Mouse (Mus musculus) testis, adult 2 months (tissue): ENCODE results near the gene Plek.

Source experiments
- CTCF ChIP-seq: fragments of 200-500 bp; IDR thresholded peaks from 2 replicates; pipeline ENCODE4 v1.5.1; 2012; ENCODE audit warnings: low read depth, mild to moderate bottlenecking, inconsistent platforms, low read length, moderate library complexity; ENCODE audit not compliant: control insufficient read depth, insufficient read depth, insufficient replicate concordance
- POLR2A ChIP-seq: fragments of 200-500 bp; IDR thresholded peaks from 2 replicates; pipeline ENCODE4 v1.6.1; 2012; ENCODE audit warnings: low read depth, mild to moderate bottlenecking, inconsistent platforms, low read length, moderate library complexity; ENCODE audit not compliant: control insufficient read depth

DNA sequence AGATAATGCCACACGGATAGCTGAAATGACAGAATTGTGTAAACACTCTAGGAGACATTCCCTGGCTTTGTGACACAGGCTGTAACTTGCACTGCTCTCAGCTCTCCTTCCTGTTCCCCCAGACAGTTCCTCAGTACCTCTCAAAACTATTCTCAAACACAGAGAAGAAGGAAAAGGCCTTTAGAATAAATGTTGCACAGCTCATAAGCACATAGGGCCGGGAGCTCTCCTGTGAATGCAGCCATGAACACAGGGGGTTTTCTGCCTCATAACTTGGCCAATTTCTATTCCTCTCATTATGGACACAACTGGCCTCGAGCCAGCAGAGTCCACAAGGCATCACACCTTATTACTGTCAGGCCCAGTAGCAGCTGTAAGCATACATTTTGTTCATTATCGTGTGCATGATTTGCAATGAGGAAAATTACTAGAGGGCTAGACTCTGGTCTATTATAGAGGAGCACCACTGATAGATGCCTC is 110.2 kb downstream of the Plek start:
- TF ChIP-seq CTCF: no peak
- no peak for TF ChIP-seq POLR2A
